Mouse (Mus musculus) B cell, adult 2 months (primary cell): Measurements from ENCODE around the gene Gpr180.
A peak's percentile ranks its signal among the peaks of the same experiment; 100 is the strongest.
"Not testable (repeated sequence)": the region's sequence is repeated elsewhere in the genome, so short reads cannot be mapped to it uniquely, and the experiment has no call there.

Experiments
- DNase-seq, 2 experiments: peaks; one replicate each; pipeline ENCODE4 v3.0.0; 2022

Gpr180 gene

GRCm38 (mm10) chr14:118136744-118137452 lies at the start of gene Gpr180:
Gene Gpr180 (plus strand): TSS chr14:118137158.
- peak; percentile 91 to 92 for DNase-seq

DNA sequence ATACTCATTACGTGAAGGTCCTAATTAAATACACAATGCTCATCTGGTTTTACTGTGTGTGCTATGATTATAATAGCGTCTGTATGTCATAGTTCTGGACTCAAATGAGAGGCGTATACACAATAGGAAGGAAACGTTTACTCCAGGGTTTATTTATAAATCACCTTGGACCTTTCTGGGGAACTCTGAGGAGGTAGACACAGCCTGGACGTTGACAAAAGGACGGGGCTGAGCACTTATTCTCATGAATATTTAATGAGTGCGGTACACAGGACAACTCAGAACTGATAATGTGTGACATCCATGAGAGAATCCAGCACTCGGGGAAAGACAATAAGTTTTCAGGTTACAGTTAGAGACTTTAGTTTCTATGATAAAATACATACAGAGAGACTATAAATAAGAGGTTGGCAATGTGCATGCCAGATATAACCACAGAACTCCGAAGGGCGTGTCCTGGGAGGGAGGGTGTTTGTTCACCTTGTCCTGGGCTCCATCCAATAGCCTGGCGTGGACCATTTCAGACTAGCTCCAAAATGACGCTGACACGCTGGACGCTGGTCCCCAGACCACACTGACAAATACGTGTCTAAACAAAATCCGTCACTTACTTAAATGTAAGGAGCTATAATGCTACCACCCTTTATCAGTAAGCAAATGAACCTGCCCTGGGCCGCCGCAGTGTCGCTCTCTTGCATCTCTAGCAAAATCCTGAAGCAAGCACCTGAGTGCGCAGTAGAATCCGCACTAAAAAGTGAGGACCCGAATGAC lies 48.3 kb upstream of the Gpr180 start:
- DNase-seq: peak; percentile 1 to 4

- peak; percentile 90 to 93 for DNase-seq
These were observed 47.6 kb upstream of the Gpr180 start for GRCm38 (mm10) chr14:118089215-118089805.

DNA sequence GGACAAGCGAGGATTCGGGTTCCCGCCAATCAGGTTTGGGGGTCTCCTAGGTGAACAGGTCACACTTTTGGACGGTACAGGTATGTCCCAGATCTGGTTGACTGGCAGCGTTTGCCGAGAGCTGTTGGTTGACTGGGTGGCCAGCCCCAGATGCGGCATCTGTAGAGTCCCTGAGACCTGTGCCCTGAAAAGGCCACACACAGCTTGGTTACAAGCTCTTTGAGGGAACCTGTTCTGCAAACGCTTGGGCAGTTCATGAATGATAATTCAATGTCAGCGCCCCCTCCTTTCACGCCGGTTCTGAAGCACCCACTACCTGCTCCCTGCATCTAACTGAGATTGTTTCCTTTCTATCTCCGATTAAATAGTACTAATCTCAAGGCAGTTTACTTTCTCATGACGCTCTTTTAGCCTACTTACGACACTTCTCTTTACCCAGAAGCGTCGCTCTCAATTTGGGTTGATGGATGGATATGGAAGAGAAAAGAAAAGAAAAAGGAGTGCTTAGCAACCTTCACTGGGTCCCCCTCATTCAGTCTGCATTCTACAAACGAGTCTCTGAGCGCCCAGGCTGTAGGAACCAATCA lies 47.1 kb upstream of the Gpr180 start:
- no peak for DNase-seq

DNA sequence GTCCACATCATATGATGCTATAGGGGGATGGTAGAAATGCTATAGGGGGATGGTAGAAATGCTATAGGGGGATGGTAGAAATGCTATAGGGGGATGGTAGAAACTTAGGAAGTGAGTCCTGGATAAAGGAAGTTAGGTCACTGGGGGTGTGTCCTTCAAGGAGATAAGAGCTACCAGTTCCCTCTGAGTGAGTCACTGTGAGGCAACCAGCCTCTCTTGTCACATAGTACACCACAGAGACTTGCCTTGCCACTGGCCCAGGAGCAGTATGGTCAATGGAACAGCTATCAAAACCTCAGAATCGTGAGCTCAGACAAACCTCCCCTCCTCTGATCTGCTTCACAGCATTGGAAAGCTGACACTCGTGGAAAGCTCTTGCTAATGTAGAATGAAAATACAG lies 38.7 kb upstream of the Gpr180 start:
- no peak for DNase-seq

- no peak for DNase-seq
These were observed 35.5 kb upstream of the Gpr180 start for GRCm38 (mm10) chr14:118101227-118101990.

GRCm38 (mm10) chr14:118107479-118107878 lies 29.5 kb upstream of the Gpr180 start:
- DNase-seq: not testable (repeated sequence)

- no peak for DNase-seq
These were observed 23.8 kb upstream of the Gpr180 start for GRCm38 (mm10) chr14:118113116-118113515.

DNA sequence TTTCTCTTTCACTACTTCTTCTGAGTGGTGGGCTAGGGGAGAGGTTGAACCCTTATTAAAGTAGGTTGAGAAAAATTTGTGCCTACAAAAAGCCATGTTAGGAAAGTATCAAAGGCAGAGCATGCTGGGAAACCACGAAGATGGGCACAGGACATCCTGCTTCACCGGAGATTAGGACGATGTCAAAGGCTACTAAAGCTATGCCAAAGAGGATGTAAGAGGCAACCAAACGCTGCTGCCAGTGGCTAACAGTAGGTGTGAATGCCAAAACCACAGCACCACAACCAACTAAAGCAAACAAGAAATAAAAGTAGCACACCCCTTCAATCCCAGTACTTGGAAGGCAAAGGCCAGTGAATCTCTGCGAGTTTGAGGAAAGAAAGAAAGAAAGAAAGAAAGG lies 12.8 kb upstream of the Gpr180 start:
- DNase-seq: no peak

DNA sequence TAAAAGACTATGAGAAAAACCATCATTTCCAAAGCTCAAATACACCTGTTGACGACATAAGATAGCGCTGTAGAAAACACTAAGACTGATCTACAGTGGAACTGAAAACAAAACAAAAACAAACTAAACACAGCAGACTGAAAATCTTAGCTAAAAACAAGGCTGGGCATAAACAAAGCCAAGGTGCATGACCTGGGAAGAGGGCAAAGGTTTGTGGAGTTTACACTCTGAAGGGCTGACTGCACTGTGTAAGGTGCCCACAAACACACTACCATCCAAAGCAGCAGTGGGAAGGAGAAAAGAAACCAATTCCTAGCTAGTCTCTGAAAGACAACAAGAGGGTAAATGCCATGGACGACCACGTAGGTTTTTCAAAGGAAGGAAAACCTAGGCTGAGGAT lies 12.2 kb upstream of the Gpr180 start:
- DNase-seq: no peak

DNA sequence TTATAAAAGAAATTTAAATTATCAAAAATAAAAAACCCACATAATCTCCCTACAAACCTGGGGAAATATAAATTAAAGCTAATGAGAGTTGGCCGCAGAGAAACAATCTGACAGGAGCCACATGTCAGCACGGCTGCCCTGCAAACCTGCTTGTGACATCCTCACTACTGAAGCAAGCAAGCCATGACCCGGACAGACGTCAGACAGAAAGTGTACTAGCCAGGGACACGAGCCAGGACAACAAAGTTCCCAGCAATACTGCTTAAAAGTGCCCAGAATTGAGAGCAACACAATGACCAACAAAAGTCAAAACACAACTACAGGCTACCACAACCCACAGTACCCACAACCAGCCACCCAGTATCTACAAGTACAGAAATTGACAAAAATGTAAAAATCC lies 10.7 kb upstream of the Gpr180 start:
- DNase-seq: no peak

- no peak for DNase-seq
These were observed 5.5 kb upstream of the Gpr180 start for GRCm38 (mm10) chr14:118131472-118131871.

GRCm38 (mm10) chr14:118131931-118132641 lies 4.9 kb upstream of the Gpr180 start:
- peak in 1 of 2 experiments; percentile 59 for DNase-seq

DNA sequence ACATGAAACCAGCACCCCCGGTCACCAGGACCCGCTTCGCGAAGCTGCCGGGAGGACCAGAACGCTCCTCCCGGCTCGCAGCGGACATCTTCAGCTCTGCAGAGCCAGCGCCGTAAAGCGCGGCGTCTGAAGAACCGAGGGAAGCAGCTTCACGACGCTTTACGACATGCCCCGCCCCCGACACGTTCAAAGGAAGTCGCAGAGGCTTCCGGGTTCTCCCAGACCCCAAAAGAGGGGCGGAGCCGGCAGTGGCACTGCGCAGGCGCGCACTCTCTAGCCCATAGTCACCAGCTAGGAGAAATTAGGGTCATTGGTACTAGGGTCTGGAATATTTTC lies 4.3 kb upstream of the Gpr180 start, which contains the start of gene Tgds:
Tgds (minus strand) TSS at position 114 of the 336 bp plus-strand sequence.
- DNase-seq: peak; percentile 96 to 98

GRCm38 (mm10) chr14:118137487-118137886 lies 529 bp downstream of the Gpr180 start:
- no peak for DNase-seq

DNA sequence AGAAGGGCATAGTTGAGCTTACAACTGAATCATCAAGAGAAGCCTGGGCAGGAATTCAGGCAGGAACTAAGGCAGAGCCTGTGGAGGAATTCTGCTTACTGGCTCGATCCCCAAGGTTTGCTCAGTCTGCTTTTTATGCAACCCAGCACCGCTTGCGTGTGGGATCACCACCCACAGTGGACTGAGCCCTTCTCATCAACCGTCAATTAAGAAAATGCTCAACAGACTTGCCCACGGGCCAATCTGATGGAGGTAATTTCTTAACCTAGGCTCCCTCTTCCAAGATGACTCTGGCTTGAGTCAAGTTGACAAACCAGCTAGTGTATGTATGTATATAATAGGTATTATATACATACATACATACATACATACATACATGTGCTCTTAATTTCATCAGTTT lies 5.3 kb downstream of the Gpr180 start:
- no peak for DNase-seq

DNA sequence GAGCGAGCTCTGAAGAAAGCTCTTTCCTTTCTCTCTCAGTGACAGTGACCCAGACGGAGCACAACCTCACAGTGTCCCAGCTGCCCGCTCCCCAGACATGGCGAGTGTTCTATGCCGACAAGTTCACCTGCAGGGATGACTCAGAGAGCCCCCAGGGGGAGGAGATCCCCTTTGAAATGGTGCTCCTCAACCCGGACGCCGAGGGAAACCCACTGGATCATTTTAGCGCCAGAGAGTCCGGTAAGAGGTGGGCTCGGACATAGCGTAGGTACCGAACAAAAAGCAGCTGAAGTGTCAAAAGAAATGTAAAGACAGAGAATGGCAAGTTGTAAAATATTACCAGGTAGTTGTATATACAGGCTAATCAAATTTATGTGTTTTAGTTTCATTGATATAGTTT lies 11.1 kb downstream of the Gpr180 start:
- no peak for DNase-seq

DNA sequence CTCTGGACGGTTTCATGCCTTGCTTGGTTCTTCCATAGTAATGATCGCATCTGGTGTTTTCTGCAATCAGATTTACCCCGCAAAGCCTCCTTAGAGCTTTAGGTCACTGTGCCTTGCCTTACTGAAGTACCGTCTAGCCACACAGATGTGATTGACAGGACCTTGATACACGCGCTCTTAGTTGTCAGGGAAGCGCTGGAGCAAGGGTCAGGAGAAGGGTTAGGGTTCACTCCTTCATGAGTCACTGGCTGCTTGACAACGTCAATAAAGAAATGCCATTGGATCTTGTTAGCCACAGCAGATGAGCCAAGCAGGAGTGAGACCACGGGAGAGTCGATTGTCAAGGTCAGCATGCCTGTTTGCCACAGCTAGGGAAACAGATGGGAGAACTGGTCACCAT lies 11.6 kb downstream of the Gpr180 start:
- DNase-seq: no peak

- no peak for DNase-seq
These were observed 13.9 kb downstream of the Gpr180 start for GRCm38 (mm10) chr14:118150656-118151551.

DNA sequence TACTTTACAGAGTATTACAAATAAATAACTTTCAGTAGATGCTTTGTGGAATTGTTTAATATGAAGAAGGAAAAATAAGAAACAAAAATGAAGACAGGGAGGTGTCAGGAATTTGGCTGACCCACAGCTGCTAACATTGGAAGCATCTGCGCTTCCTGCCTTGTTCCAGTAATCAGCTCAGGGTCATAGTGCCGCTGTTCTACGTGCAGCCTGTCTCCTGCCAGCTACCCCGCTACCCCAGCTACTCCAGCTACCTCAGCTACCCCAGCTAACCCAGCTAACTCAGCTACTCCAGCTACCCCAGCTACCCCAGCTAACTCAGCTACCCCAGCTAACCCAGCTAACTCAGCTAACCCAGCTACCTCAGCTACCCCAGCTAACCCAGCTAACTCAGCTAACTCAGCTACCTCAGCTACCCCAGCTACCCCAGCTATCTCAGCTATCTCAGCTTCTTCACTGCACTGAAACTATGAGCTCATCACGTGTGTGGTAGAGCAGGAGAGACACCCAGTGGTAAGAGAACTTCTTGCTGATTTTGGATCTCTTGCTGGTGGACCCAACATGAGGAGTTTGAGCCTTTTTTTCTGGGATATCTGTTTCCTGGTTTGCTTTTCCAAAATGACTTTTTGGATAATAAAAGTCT lies 14.8 kb downstream of the Gpr180 start:
- no peak for DNase-seq

DNA sequence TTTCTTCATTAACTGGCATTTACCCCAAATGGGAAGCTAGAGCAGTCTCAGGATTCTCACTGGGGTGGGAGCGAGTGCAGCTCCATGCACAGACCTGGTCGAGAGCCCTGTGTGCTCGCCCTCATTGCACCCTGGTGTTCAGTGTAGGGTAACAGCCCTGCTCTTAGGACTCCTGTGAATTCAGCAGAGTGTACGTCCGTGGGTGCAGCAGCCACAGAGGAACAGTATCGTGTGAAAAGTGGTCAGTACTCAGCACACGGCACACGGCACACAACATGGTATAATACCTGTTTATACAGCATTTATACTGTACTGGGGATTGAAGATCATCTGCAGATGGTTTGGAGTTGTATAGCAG lies 15.3 kb downstream of the Gpr180 start:
- no peak for DNase-seq
